Mouse (Mus musculus) heart, embryonic 12.5 days (tissue): ENCODE results near the gene Rmi2. TPM values are rescaled to one million over a fixed set of nuclear protein-coding genes. Genes with fewer than 3 reads are reported as not detected.

Experiments
- ATAC-seq: fragments of 200-750 bp; cut with Nextera tagmentation; 2 replicates; pipeline ENCODE4 v1.8.0; 2017; ENCODE audit warnings: moderate TSS enrichment, moderate library complexity; ENCODE audit not compliant: insufficient number of reproducible peaks, low FRiP score
- H3K27ac ChIP-seq: fragments of 300-500 bp; sonication (generic); 2 replicates; pipeline ENCODE4 v1.5.1; 2016; ENCODE audit warnings: mild to moderate bottlenecking, moderate library complexity; ENCODE audit not compliant: poor library complexity, severe bottlenecking
- H3K27me3 ChIP-seq: fragments of 300-500 bp; sonication (generic); replicated peaks from 2 replicates; pipeline ENCODE4 v1.6.1; 2016; ENCODE audit warnings: mild to moderate bottlenecking, moderate library complexity
- H3K36me3 ChIP-seq: fragments of 300-500 bp; sonication (generic); 2 replicates; pipeline ENCODE4 v1.6.1; 2016; ENCODE audit warnings: mild to moderate bottlenecking, moderate library complexity
- H3K4me1 ChIP-seq: fragments of 300-500 bp; sonication (generic); replicated peaks from 2 replicates; pipeline ENCODE4 v1.6.1; 2016; ENCODE audit warnings: mild to moderate bottlenecking
- H3K4me2 ChIP-seq: fragments of 300-500 bp; sonication (generic); 2 replicates; pipeline ENCODE4 v1.6.1; 2016; ENCODE audit warnings: mild to moderate bottlenecking, moderate library complexity
- H3K4me3 ChIP-seq: fragments of 300-500 bp; sonication (generic); 2 replicates; pipeline ENCODE4 v1.5.1; 2016; ENCODE audit warnings: mild to moderate bottlenecking
- H3K9ac ChIP-seq: fragments of 300-500 bp; sonication (generic); 2 replicates; pipeline ENCODE4 v1.6.1; 2016; ENCODE audit warnings: mild to moderate bottlenecking, moderate library complexity
- H3K9me3 ChIP-seq: fragments of 300-500 bp; sonication (generic); replicated peaks from 2 replicates; pipeline ENCODE4 v1.6.1; 2016; ENCODE audit warnings: mild to moderate bottlenecking, moderate library complexity
- WGBS: fragments of 180-500 bp; shearing (Covaris S2); methylation state at CpG from one replicate; pipeline ENCODE4 v1.1.7; 2016; 5-methylcytosine and 5-hydroxymethylcytosine counted together
- polyA plus RNA-seq: library from polyadenylated mRNA; unstranded; fragments of >200 nt; fragmentation: Nextera tagmentation; extraction: Ambion mirVana; gene quantifications from 2 replicates; pipeline ENCODE4 v1.2.1, GENCODE M21; 2016

Gene Rmi2
- polyA plus RNA-seq, 1 experiment from 2014 or later: 5.0 TPM

- Histone ChIP-seq H3K4me3 (no peak overlapping the region), H3K4me1 (no peaks in the 10 kb centered on the region; the same call in 1 of the 2 replicates), H3K27me3 (no peaks in the 10 kb centered on the region), H3K36me3 (no peaks in the 10 kb centered on the region), H3K27ac (no peak overlapping the region), H3K9ac (no peak overlapping the region), H3K4me2 (no peak overlapping the region), H3K9me3 (peaks cover 3% of the 10 kb centered on the region)
- no peak for ATAC-seq
- WGBS: 72% methylated on average over 7 of the region's 7 CpGs
Observed at GRCm38 (mm10) chr16:10827766-10828460, 6.9 kb upstream of the Rmi2 start.

- no peak overlapping the region for H3K4me3 ChIP-seq
- H3K4me1 ChIP-seq: no peaks in the 10 kb centered on the region; the same call in 1 of the 2 replicates
- no peak overlapping the region for H3K27ac ChIP-seq
- no peaks in the 10 kb centered on the region for H3K27me3 ChIP-seq
- no peak for ATAC-seq
- peaks cover under 1% of the 10 kb centered on the region; the same call in 1 of the 2 replicates for H3K9me3 ChIP-seq
- H3K9ac ChIP-seq: no peak overlapping the region
- H3K36me3 ChIP-seq: no peaks in the 10 kb centered on the region
- WGBS: 70% methylated on average over 4 of the region's 4 CpGs
- no peak overlapping the region for H3K4me2 ChIP-seq
Observed at GRCm38 (mm10) chr16:10828461-10828805, 6.4 kb upstream of the Rmi2 start.

GRCm38 (mm10) chr16:10834542-10834910 lies 333 bp upstream of the Rmi2 start:
- Histone ChIP-seq H3K4me2 (peak overlapping the region; percentile 89), H3K4me3 (peak overlapping the region; percentile 90), H3K36me3 (no peaks in the 10 kb centered on the region), H3K9ac (peak overlapping the region; percentile 91; the same call in 1 of the 2 replicates), H3K27me3 (no peaks in the 10 kb centered on the region), H3K27ac (no peak overlapping the region), H3K9me3 (no peaks in the 10 kb centered on the region), H3K4me1 (peaks cover 37% of the 10 kb centered on the region)
- ATAC-seq: no peak
- WGBS: 6% methylated on average over 12 of the region's 12 CpGs

GRCm38 (mm10) chr16:10836388-10836787 lies 1.5 kb downstream of the Rmi2 start:
- Histone ChIP-seq H3K27ac (no peak overlapping the region), H3K4me1 (peaks cover 46% of the 10 kb centered on the region), H3K4me3 (no peak overlapping the region), H3K27me3 (no peaks in the 10 kb centered on the region), H3K9me3 (no peaks in the 10 kb centered on the region), H3K4me2 (no peak overlapping the region), H3K36me3 (no peaks in the 10 kb centered on the region), H3K9ac (no peak overlapping the region)
- no peak for ATAC-seq
- WGBS: 95% methylated on average over 3 of the region's 3 CpGs

GRCm38 (mm10) chr16:10837250-10837649 lies 2.4 kb downstream of the Rmi2 start:
- ATAC-seq: no peak

DNA sequence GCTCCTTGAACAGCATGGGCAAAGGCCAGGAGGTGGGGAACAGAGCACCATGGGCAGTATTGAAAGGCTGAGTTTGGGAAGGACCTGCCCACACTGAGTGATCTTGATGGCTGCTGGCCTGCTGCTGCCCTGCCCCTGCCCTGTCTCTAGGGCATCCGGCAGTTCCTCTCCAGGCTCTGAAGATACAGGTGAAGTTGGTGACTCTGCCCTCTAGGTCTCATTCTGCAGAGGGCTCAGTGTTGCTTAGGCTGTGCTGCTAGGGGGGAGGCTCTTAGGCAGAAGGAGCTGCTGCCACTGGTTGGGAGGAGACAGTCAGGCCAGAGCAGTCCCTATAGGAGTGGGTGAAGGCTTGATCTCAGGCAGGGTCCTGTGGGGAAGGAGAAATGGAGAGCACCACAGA lies 3.0 kb downstream of the Rmi2 start:
- Histone ChIP-seq H3K4me1 (peaks cover 49% of the 10 kb centered on the region), H3K4me2 (peak overlapping the region; percentile 41)
- 88% methylated on average over 1 of the region's 1 CpGs for WGBS

More at GRCm38 (mm10) chr16:10837250-10837649, 2.4 kb downstream of the Rmi2 start:
- no peak overlapping the region for H3K4me3 ChIP-seq
- no peak overlapping the region for H3K9ac ChIP-seq
- H3K9me3 ChIP-seq: no peaks in the 10 kb centered on the region
- no peaks in the 10 kb centered on the region for H3K36me3 ChIP-seq
- no peak overlapping the region for H3K4me2 ChIP-seq
- H3K27ac ChIP-seq: no peak overlapping the region
- H3K27me3 ChIP-seq: no peaks in the 10 kb centered on the region
- WGBS: 80% methylated on average over 3 of the region's 3 CpGs
- H3K4me1 ChIP-seq: peaks cover 48% of the 10 kb centered on the region

DNA sequence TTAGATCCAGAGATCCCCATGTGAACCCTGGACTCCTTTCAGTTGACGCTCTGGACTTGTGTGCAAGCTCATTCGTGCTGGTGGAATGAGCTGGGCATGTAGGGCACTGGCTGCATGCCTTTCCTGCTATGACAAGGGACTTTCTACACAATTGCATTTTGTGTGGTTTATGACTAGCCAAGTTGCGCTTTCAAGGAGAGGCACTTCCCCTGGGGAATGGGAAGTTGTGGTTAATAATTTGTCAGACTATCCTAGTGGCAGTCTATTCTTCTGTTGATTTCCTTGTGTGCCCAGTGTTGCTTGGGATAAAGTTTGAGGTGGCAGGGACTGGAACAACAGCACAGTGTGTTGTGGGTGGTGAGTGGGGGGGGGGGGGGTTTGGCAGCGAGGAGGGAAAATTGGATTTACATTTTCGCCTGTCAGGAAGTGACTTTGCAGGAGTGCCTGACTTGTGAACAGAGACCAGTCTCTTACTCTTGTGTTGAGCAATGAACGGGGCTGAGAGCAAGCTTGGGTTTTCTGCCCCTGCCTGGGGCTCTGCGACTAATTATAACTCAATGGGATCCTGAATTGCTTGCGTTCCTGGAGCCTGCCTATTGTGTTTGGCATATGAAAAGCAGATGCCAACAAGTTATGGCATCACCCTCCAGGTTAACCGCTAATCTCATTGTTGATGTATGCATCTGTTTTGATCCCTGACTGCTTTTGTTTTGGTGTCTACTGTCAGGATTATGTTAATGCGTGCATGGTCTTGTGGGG lies 3.8 kb downstream of the Rmi2 start:
- peaks cover 56% of the 10 kb centered on the region for H3K4me1 ChIP-seq
- no peaks in the 10 kb centered on the region for H3K9me3 ChIP-seq
- H3K4me2 ChIP-seq: peak overlapping the region; percentile 41
- H3K9ac ChIP-seq: peak overlapping the region; percentile 28; the same call in 1 of the 2 replicates
- WGBS: 41% methylated on average over 10 of the region's 10 CpGs
- peak overlapping the region; percentile 88 for H3K27ac ChIP-seq
- H3K36me3 ChIP-seq: no peaks in the 10 kb centered on the region
- H3K4me3 ChIP-seq: no peak overlapping the region
- H3K27me3 ChIP-seq: no peaks in the 10 kb centered on the region
- ATAC-seq: no peak

More for the DNA sequence above, 3.0 kb downstream of the Rmi2 start:
- peak overlapping the region; percentile 88 for H3K27ac ChIP-seq
- no peak for ATAC-seq
- no peak overlapping the region for H3K4me3 ChIP-seq
- no peaks in the 10 kb centered on the region for H3K9me3 ChIP-seq
- H3K27me3 ChIP-seq: no peaks in the 10 kb centered on the region
- no peaks in the 10 kb centered on the region for H3K36me3 ChIP-seq
- peak overlapping the region; percentile 28; the same call in 1 of the 2 replicates for H3K9ac ChIP-seq

- Histone ChIP-seq H3K27ac (peak overlapping the region; percentile 88; the same call in 1 of the 2 replicates), H3K9ac (no peak overlapping the region), H3K4me2 (no peak overlapping the region), H3K27me3 (no peaks in the 10 kb centered on the region), H3K9me3 (no peaks in the 10 kb centered on the region), H3K36me3 (no peaks in the 10 kb centered on the region), H3K4me1 (peaks cover 67% of the 10 kb centered on the region), H3K4me3 (no peak overlapping the region)
- 69% methylated on average over 13 of the region's 14 CpGs for WGBS
- no peak for ATAC-seq
Observed at GRCm38 (mm10) chr16:10840018-10840417, 5.2 kb downstream of the Rmi2 start.

DNA sequence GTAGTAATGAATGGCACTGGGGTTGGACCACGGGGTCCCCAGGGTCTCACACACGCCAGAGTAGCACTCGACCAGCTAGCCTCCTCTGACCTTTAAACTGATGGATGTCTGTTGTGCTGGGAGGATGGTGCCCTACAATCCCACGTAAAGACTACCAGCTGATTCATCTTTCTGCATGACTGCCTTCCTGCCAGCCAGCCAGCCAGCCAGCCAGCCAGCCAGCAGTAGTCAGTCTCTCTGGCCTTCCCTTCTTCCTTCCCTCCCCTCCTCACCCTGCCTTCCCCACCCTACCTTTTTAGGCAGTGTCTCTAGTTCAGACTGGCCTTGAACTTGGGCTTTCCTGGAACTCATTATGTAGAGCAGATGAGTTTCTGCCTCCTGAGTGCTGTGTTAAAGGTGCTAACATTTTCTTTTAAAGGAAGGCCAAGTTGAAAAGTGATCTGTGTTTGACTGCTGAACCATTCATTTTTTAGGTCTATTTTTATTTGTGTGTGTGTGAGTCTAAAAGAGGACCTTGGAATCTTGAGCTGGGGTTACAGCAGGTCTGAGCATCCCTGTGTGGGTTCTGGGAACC lies 7.5 kb downstream of the Rmi2 start:
- Histone ChIP-seq H3K4me3 (no peak overlapping the region), H3K4me2 (no peak overlapping the region), H3K9me3 (no peaks in the 10 kb centered on the region), H3K27me3 (no peaks in the 10 kb centered on the region), H3K27ac (no peak overlapping the region), H3K9ac (no peak overlapping the region), H3K36me3 (no peaks in the 10 kb centered on the region), H3K4me1 (peaks cover 65% of the 10 kb centered on the region)
- WGBS: 86% methylated on average over 4 of the region's 4 CpGs
- no peak for ATAC-seq

- Histone ChIP-seq H3K4me3 (peak overlapping the region; percentile 37), H3K36me3 (no peaks in the 10 kb centered on the region), H3K4me1 (peaks cover 51% of the 10 kb centered on the region), H3K27ac (peak overlapping the region; percentile 82), H3K27me3 (no peaks in the 10 kb centered on the region), H3K9me3 (no peaks in the 10 kb centered on the region), H3K9ac (peak overlapping the region; percentile 58), H3K4me2 (peak overlapping the region; percentile 73)
- 6% methylated on average over 18 of the region's 18 CpGs for WGBS
- ATAC-seq: peak; percentile 77
Observed at GRCm38 (mm10) chr16:10843486-10844318, 8.8 kb downstream of the Rmi2 start.
